Mouse (Mus musculus) stomach, postnatal 0 days (tissue): ENCODE results near the gene Cdkn1a. TPM values are rescaled to one million over a fixed set of nuclear protein-coding genes. Genes with fewer than 3 reads are reported as not detected.
A peak's percentile ranks its signal among the peaks of the same experiment; 100 is the strongest.
"Not testable (repeated sequence)": the region's sequence is repeated elsewhere in the genome, so short reads cannot be mapped to it uniquely, and the experiment has no call there.

Source experiments
- ATAC-seq: fragments of 200-750 bp; cut with Nextera tagmentation; 2 replicates; pipeline ENCODE4 v1.8.0; 2017; ENCODE audit not compliant: low FRiP score, low TSS enrichment
- DNase-seq: peaks from one replicate; pipeline ENCODE4 v3.0.0-alpha.2; 2016; ENCODE audit warnings: low spot score
- H3K27ac ChIP-seq: fragments of 300-500 bp; sonication (generic); replicated peaks from 2 replicates; pipeline ENCODE4 v1.5.1; 2014; ENCODE audit warnings: mild to moderate bottlenecking, control low read depth
- H3K27me3 ChIP-seq: fragments of 300-500 bp; sonication (generic); 2 replicates; pipeline ENCODE4 v1.6.1; 2014; ENCODE audit warnings: low read length; ENCODE audit not compliant: control insufficient read depth, insufficient read depth
- H3K36me3 ChIP-seq: fragments of 300-500 bp; sonication (generic); 2 replicates; pipeline ENCODE4 v1.6.1; 2014; ENCODE audit warnings: low read length, mixed read lengths; ENCODE audit not compliant: control insufficient read depth, insufficient read depth
- H3K4me1 ChIP-seq: fragments of 300-500 bp; sonication (generic); replicated peaks from 2 replicates; pipeline ENCODE4 v1.6.1; 2014; ENCODE audit warnings: antibody characterized with exemption; ENCODE audit not compliant: control insufficient read depth, insufficient read depth
- H3K4me2 ChIP-seq: fragments of 300-500 bp; sonication (generic); replicated peaks from 2 replicates; pipeline ENCODE4 v1.6.1; 2014; ENCODE audit warnings: low read depth, mild to moderate bottlenecking, control low read depth, moderate library complexity
- H3K4me3 ChIP-seq: fragments of 300-500 bp; sonication (generic); 2 replicates; pipeline ENCODE4 v1.5.1; 2014; ENCODE audit warnings: low read depth, low read length, control low read depth
- H3K9ac ChIP-seq: fragments of 300-500 bp; sonication (generic); 2 replicates; pipeline ENCODE4 v1.6.1; 2014; ENCODE audit warnings: mild to moderate bottlenecking, low read length, control low read depth, mixed read lengths
- H3K9me3 ChIP-seq: fragments of 300-500 bp; sonication (generic); 2 replicates; pipeline ENCODE4 v1.6.1; 2016; ENCODE audit warnings: low read length; ENCODE audit not compliant: control insufficient read depth
- CTCF ChIP-seq: IDR thresholded peaks from 2 replicates; pipeline ENCODE4 v1.5.1; 2016; ENCODE audit warnings: antibody characterized with exemption, low read depth, mild to moderate bottlenecking, moderate library complexity
- EP300 ChIP-seq: optimal IDR thresholded peaks from 2 replicates; pipeline ENCODE3; 2016; ENCODE audit warnings: antibody characterized with exemption
- WGBS: fragments of 180-500 bp; shearing (Covaris S2); extraction: QIAGEN DNeasy Blood & Tissue Kit; methylation state at CpG from one replicate; pipeline ENCODE4 v1.1.7; 2014; 5-methylcytosine and 5-hydroxymethylcytosine counted together
- polyA plus RNA-seq: library from polyadenylated mRNA; unstranded; fragments of >200 nt; fragmentation: Nextera tagmentation; extraction: Ambion mirVana; gene quantifications from 2 replicates; pipeline ENCODE4 v1.2.1, GENCODE M21; 2015

Cdkn1a gene
- polyA plus RNA-seq: 484 and 502 TPM in 2 replicates

- H3K4me2 ChIP-seq: no peak within 1 kb of the TSS
- no peak for ATAC-seq
- H3K36me3 ChIP-seq: no peaks in the 10 kb centered on the region
- no peaks in the 10 kb centered on the region for H3K27me3 ChIP-seq
- 68% methylated on average over 3 of the region's 3 CpGs for WGBS
- H3K4me3 ChIP-seq: no peak within 1 kb of the TSS
- DNase-seq: no peak
- no peaks in the 10 kb centered on the region for H3K9me3 ChIP-seq
- 0 out of 2 replicates have a peak, but pooled peaks cover 2% of the 10 kb centered on the region for H3K4me1 ChIP-seq
- no peak within 1 kb of the TSS for H3K9ac ChIP-seq
- no peak for TF ChIP-seq CTCF
- TF ChIP-seq EP300: no peak
- H3K27ac ChIP-seq: no peak within 1 kb of the TSS
These were observed at the start of gene Cdkn1a for GRCm38 (mm10) chr17:29090776-29091175. TSS of gene Cdkn1a (plus strand) at chr17:29090976.

- H3K27me3 ChIP-seq, H3K27ac ChIP-seq, H3K9ac ChIP-seq, H3K4me3 ChIP-seq, ATAC-seq, DNase-seq, H3K4me1 ChIP-seq, H3K9me3 ChIP-seq, H3K4me2 ChIP-seq: not testable (repeated sequence)
- 75% methylated on average over 3 of the region's 3 CpGs for WGBS
- peaks cover 29% of the 10 kb centered on the region for H3K36me3 ChIP-seq
These were observed 49.1 kb upstream of the Cdkn1a start for GRCm38 (mm10) chr17:29041632-29042031.

- Histone ChIP-seq H3K27me3 (no peaks in the 10 kb centered on the region), H3K4me1 (no peaks in the 10 kb centered on the region), H3K9me3 (no peaks in the 10 kb centered on the region), H3K9ac (no peak overlapping the region), H3K4me2 (no peak overlapping the region), H3K27ac (no peak overlapping the region), H3K4me3 (no peak overlapping the region), H3K36me3 (peaks cover 25% of the 10 kb centered on the region)
- DNase-seq (no peak), ATAC-seq (no peak)
- no peak for TF ChIP-seq CTCF
- TF ChIP-seq EP300: no peak
These were observed 48.2 kb upstream of the Cdkn1a start for GRCm38 (mm10) chr17:29042569-29042968.

- WGBS: 80% methylated on average over 3 of the region's 3 CpGs
- no peak overlapping the region for H3K9ac ChIP-seq
- H3K9me3 ChIP-seq: no peaks in the 10 kb centered on the region
- H3K4me3 ChIP-seq: no peak overlapping the region
- H3K4me1 ChIP-seq: no peaks in the 10 kb centered on the region
- DNase-seq (no peak), ATAC-seq (no peak)
- H3K27ac ChIP-seq: no peak overlapping the region
- H3K27me3 ChIP-seq: no peaks in the 10 kb centered on the region
- no peak for TF ChIP-seq EP300
- TF ChIP-seq CTCF: no peak
- no peak overlapping the region for H3K4me2 ChIP-seq
- H3K36me3 ChIP-seq: peaks cover 26% of the 10 kb centered on the region
These were observed 47.2 kb upstream of the Cdkn1a start for GRCm38 (mm10) chr17:29043583-29043982.

DNA sequence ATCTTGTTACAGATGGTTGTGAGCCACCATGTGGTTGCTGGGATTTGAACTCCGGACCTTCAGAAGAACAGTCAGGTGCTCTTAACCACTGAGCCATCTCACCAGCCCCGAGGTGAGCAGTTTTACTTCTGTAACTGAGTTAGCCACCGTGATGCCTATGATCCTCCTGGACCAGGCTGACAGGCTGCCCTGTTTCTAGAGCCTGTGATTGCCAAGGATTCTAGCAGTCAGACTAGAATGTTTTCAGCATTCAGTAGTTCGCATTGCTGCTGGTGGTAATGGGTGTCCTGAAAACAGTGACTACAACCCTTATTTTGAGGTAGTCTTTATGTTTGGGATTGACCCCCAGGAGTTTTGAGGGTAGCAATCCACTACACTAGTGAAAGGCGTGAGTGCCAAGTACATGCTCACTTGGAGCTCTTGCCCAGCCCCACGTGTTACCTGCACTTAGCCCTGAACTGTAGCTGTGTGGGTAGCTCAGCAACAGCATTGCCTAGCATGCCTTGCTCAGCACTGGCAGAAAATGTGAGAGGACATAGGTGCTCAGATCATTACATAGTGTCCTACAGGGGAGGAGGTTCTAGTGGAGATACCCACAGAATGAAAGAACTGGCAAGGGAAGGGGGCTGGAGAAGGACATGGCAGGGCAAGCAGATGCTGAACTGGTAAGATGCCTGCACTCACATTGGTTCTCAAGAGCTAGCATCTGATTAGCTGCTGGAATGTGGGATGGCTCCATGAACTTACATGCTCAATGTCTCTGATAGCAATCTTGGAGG, 46.4 kb upstream of the Cdkn1a start:
- Histone ChIP-seq H3K4me1 (no peaks in the 10 kb centered on the region), H3K9me3 (no peaks in the 10 kb centered on the region), H3K27ac (0 out of 2 replicates have a peak overlapping the region, but pooled peaks have one; percentile 45), H3K9ac (no peak overlapping the region), H3K36me3 (peaks cover 21% of the 10 kb centered on the region; the same call in 1 of the 2 replicates), H3K4me2 (no peak overlapping the region), H3K27me3 (no peaks in the 10 kb centered on the region), H3K4me3 (no peak overlapping the region)
- peak; percentile 22 for DNase-seq
- WGBS: 82% methylated on average over 6 of the region's 6 CpGs
- TF ChIP-seq CTCF (no peak), EP300 (no peak)
- 0 out of 2 replicates have a peak, but pooled peaks have one; percentile 6 for ATAC-seq

DNA sequence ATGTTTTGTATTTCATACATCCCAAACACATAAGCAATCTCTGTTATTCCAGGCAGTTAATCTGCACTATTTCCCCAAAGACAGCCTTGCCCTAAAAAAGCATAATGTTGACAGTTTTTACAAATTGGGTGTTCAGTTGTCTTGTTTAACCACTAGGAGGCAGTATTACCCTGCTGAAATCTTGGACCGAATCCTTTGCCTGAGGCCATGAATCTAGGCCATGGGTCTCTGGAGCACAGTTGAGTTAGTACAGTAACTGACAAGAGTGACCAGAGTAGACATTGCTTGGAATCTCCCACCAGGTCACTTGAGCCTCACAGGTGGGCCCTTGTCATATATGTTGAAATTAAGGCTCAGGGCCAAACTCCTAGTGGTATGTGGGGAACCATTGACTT, 45.9 kb upstream of the Cdkn1a start:
- Histone ChIP-seq H3K27me3 (no peaks in the 10 kb centered on the region), H3K4me3 (no peak overlapping the region), H3K4me2 (no peak overlapping the region), H3K4me1 (no peaks in the 10 kb centered on the region), H3K27ac (peak overlapping the region; percentile 75), H3K9me3 (no peaks in the 10 kb centered on the region), H3K9ac (no peak overlapping the region), H3K36me3 (peaks cover 16% of the 10 kb centered on the region; the same call in 1 of the 2 replicates)
- ATAC-seq (peak; percentile 30; the same call in 1 of the 2 replicates), DNase-seq (peak; percentile 48)
- TF ChIP-seq EP300: no peak
- peak; percentile 86 for TF ChIP-seq CTCF
- 49% methylated on average over 1 of the region's 1 CpGs for WGBS
